Mouse (Mus musculus) cerebellum, adult 11 months (tissue): ENCODE measurements around the gene Mok.

Experiments
- DNase-seq: peaks from one replicate; pipeline ENCODE4 v3.0.0; 2022

The Mok gene

GRCm38 (mm10) chr12:110806301-110806970, 34.3 kb downstream of the Mok start:
- DNase-seq, result no peak

- peak; percentile 33 for DNase-seq
Observed at GRCm38 (mm10) chr12:110804261-110804660, 36.5 kb downstream of the Mok start.

- DNase-seq, result no peak
Observed at GRCm38 (mm10) chr12:110802674-110803297, 38.0 kb downstream of the Mok start.

GRCm38 (mm10) chr12:110801876-110802464, 38.8 kb downstream of the Mok start:
- no peak for DNase-seq

GRCm38 (mm10) chr12:110799226-110799625, 41.5 kb downstream of the Mok start:
- DNase-seq, result no peak

GRCm38 (mm10) chr12:110797842-110798431, 42.8 kb downstream of the Mok start:
- no peak for DNase-seq

GRCm38 (mm10) chr12:110797202-110797601, 43.5 kb downstream of the Mok start:
- no peak for DNase-seq

- DNase-seq, result no peak
Observed at GRCm38 (mm10) chr12:110796748-110797147, 44.0 kb downstream of the Mok start.

- DNase-seq, result no peak
Observed at GRCm38 (mm10) chr12:110795035-110795434, 45.7 kb downstream of the Mok start.

- DNase-seq, result no peak
Observed at GRCm38 (mm10) chr12:110791026-110791425, 49.7 kb downstream of the Mok start.

GRCm38 (mm10) chr12:110790580-110790979, 50.2 kb downstream of the Mok start:
- no peak for DNase-seq

GRCm38 (mm10) chr12:110786243-110786642, 54.5 kb downstream of the Mok start:
- DNase-seq, result peak; percentile 71

- no peak for DNase-seq
Observed at GRCm38 (mm10) chr12:110784211-110784610, 56.5 kb downstream of the Mok start.

GRCm38 (mm10) chr12:110782278-110782677, 58.5 kb downstream of the Mok start:
- DNase-seq, result no peak

GRCm38 (mm10) chr12:110781181-110781580, 59.6 kb downstream of the Mok start:
- DNase-seq, result no peak

- DNase-seq, result no peak
Observed at GRCm38 (mm10) chr12:110779296-110779695, 61.4 kb downstream of the Mok start.

- DNase-seq, result no peak
Observed at GRCm38 (mm10) chr12:110777853-110778252, 62.9 kb downstream of the Mok start.

GRCm38 (mm10) chr12:110775628-110776426, 64.9 kb downstream of the Mok start:
- DNase-seq, result no peak

- DNase-seq, result no peak
Observed at GRCm38 (mm10) chr12:110771961-110772360, 68.8 kb downstream of the Mok start.

- DNase-seq, result no peak
Observed at GRCm38 (mm10) chr12:110770479-110771247, 70.1 kb downstream of the Mok start.

GRCm38 (mm10) chr12:110769660-110770297, 71.0 kb downstream of the Mok start:
- DNase-seq, result no peak

- no peak for DNase-seq
Observed at GRCm38 (mm10) chr12:110768562-110768961, 72.2 kb downstream of the Mok start.
